ENCODE assay signal across 8 mouse cellular contexts in the genomic region with DNA sequence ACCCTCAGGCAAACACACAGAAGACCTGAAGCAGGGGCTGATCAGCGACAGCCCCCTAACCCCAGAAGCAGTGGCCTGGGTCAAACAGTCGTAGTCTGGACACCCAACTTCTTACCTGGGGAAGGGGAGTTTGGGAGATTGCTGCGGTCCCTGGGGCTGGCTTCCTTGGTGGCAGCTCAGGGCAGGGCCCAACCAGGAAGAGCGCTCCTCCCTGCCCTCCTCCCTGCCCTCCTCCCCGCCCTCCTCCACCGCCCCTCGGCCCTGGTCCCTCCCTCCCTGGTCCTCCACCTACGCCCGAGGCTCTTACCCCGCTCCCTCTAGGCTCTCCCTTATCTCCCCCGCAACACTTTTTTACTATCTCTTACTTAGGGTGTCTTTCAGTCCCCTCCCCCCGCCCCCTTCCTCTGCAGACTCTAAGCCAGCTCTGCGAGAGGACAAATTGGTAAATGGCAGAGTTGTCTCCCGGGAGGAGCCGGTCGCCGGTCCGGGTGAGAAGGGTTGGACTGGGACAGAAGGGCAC. TPM values are rescaled to one million over a fixed set of nuclear protein-coding genes. Genes with fewer than 3 reads are reported as not detected.
DNase-seq lines count a peak whose midpoint lies in the region; ATAC-seq and TF ChIP-seq lines count a peak whose summit lies in the region.

No protein-coding gene starts in this region.

- peak; percentile 38; the same call in 1 of the 2 replicates for ATAC-seq in forebrain, embryonic 15.5 days (replicated peaks)
- ATAC-seq in hindbrain, embryonic 13.5 days (ENCODE audit: low FRiP score): peak; percentile 63
- ATAC-seq in liver, embryonic 11.5 days (replicated peaks; ENCODE audit: low FRiP score): peak; percentile 95
- ATAC-seq in monocyte, adult 5-6 weeks (replicated peaks; ENCODE audit: insufficient number of reproducible peaks, low FRiP score, low TSS enrichment, poor library complexity, severe bottlenecking): 0 out of 2 replicates have a peak, but pooled peaks have one; percentile 30

- peak overlapping the region; percentile 71 for H3K4me3 ChIP-seq in left cerebral cortex, adult 2 months
- peak overlapping the region; percentile 47 for H3K4me3 ChIP-seq in forebrain, embryonic 15.5 days
- H3K4me3 ChIP-seq in hindbrain, embryonic 13.5 days: peak overlapping the region; percentile 50
- peak overlapping the region; percentile 56 for H3K4me3 ChIP-seq in liver, embryonic 11.5 days (ENCODE audit: low read depth, low read length)

- H3K4me2 ChIP-seq in forebrain, embryonic 15.5 days (replicated peaks): peak overlapping the region; percentile 89
- H3K4me2 ChIP-seq in hindbrain, embryonic 13.5 days: peak overlapping the region; percentile 80
- peak overlapping the region; percentile 93 for H3K4me2 ChIP-seq in liver, embryonic 11.5 days

- intact Hi-C loops in left cerebral cortex, adult 2 months (cut with DNase I): loop anchor here (2.0 kb wide), 1 partner anchor 90 kb away; a partner anchor contains a TSS
- intact Hi-C loops in left cerebral cortex, postnatal 25 days (cut with DNase I): loop anchor here (2.0 kb wide), 1 partner anchor 90 kb away; a partner anchor contains a TSS

- TF ChIP-seq CTCF in left cerebral cortex, adult 2 months (IDR thresholded peaks at IDR 0.05): no peak

- H3K27me3 ChIP-seq in forebrain, embryonic 15.5 days: peaks cover 25% of the 10 kb centered on the region
- H3K27me3 ChIP-seq in hindbrain, embryonic 13.5 days: peaks cover 46% of the 10 kb centered on the region
- 0 out of 2 replicates have a peak, but pooled peaks cover 4% of the 10 kb centered on the region for H3K27me3 ChIP-seq in liver, embryonic 11.5 days (replicated peaks; ENCODE audit: control insufficient read depth, insufficient read depth, low read length)

- H3K9ac ChIP-seq in forebrain, embryonic 15.5 days (replicated peaks): peak overlapping the region; percentile 52
- peak overlapping the region; percentile 76 for H3K9ac ChIP-seq in hindbrain, embryonic 13.5 days
- H3K9ac ChIP-seq in liver, embryonic 11.5 days (ENCODE audit: low read depth, low read length): peak overlapping the region; percentile 81

- DNase-seq in left cerebral cortex, adult 2 months (ENCODE audit: extremely low spot score in 1 of 2, low spot score in 2 of 2): no peak
- DNase-seq in left cerebral cortex, postnatal 25 days (ENCODE audit: low spot score in 2 of 2): no peak
- peak; percentile 44 for DNase-seq in cerebellum, adult 11-12 months
- peak; percentile 82 for DNase-seq in liver, embryonic 11.5 days (ENCODE audit: low spot score)
- DNase-seq in thymus, postnatal 4 days: peak; percentile 72

- peaks cover 10% of the 10 kb centered on the region for H3K4me1 ChIP-seq in forebrain, embryonic 15.5 days
- H3K4me1 ChIP-seq in hindbrain, embryonic 13.5 days (replicated peaks): peaks cover 22% of the 10 kb centered on the region
- peaks cover 35% of the 10 kb centered on the region for H3K4me1 ChIP-seq in liver, embryonic 11.5 days (replicated peaks; ENCODE audit: control insufficient read depth, insufficient read depth, low read length)

- no peaks in the 10 kb centered on the region for H3K9me3 ChIP-seq in forebrain, embryonic 15.5 days
- H3K9me3 ChIP-seq in hindbrain, embryonic 13.5 days: no peaks in the 10 kb centered on the region
- no peaks in the 10 kb centered on the region for H3K9me3 ChIP-seq in liver, embryonic 11.5 days (ENCODE audit: control insufficient read depth, low read length)

- H3K27ac ChIP-seq in left cerebral cortex, adult 2 months: peak overlapping the region; percentile 95
- no peak overlapping the region for H3K27ac ChIP-seq in forebrain, embryonic 15.5 days (replicated peaks)
- H3K27ac ChIP-seq in hindbrain, embryonic 13.5 days: no peak overlapping the region
- peak overlapping the region; percentile 93 for H3K27ac ChIP-seq in liver, embryonic 11.5 days (ENCODE audit: low read depth, low read length)

- H3K36me3 ChIP-seq in forebrain, embryonic 15.5 days: no peaks in the 10 kb centered on the region
- H3K36me3 ChIP-seq in hindbrain, embryonic 13.5 days: no peaks in the 10 kb centered on the region
- no peaks in the 10 kb centered on the region for H3K36me3 ChIP-seq in liver, embryonic 11.5 days (ENCODE audit: control insufficient read depth, insufficient read depth, low read length)

- 3% methylated on average over 18 of the region's 18 CpGs for WGBS in forebrain, embryonic 15.5 days
- under 1% methylated on average over 18 of the region's 18 CpGs for WGBS in hindbrain, embryonic 13.5 days
- 2% methylated on average over 18 of the region's 18 CpGs for WGBS in liver, embryonic 11.5 days

RNA-seq across cellular contexts. Expression of a gene that starts 0.6 kb away (rescaled TPM):
- total RNA-seq in left cerebral cortex, adult 2 months (2021): 10 to 100 TPM; 20.8 to 23.1 TPM
- total RNA-seq in left cerebral cortex, postnatal 25 days (2021): 10 to 100 TPM; 17.5 to 18.5 TPM
- polyA plus RNA-seq in forebrain, embryonic 15.5 days (2015; fragmentation: Nextera tagmentation; extraction: Ambion mirVana): 1.6 and 1.8 TPM in 2 replicates
- 3.3 and 4.7 TPM in 2 replicates for polyA plus RNA-seq in hindbrain, embryonic 13.5 days (2015; fragmentation: Nextera tagmentation; extraction: Ambion mirVana)
- 25.2 and 25.8 TPM in 2 replicates for polyA plus RNA-seq in liver, embryonic 11.5 days (2014; fragmentation: Nextera tagmentation; extraction: Ambion mirVana)
- total RNA-seq in monocyte, adult 5-6 weeks (2017): 45.8 to 78.2 TPM (median 59.2 TPM) in 3 replicates

RNA-seq across cellular contexts. Expression of a gene that starts 29.1 kb away (rescaled TPM):
- not detected for total RNA-seq in left cerebral cortex, adult 2 months (2021)
- total RNA-seq in left cerebral cortex, postnatal 25 days (2021): not detected
- not detected in 2 replicates for polyA plus RNA-seq in forebrain, embryonic 15.5 days (2015; fragmentation: Nextera tagmentation; extraction: Ambion mirVana)
- polyA plus RNA-seq in hindbrain, embryonic 13.5 days (2015; fragmentation: Nextera tagmentation; extraction: Ambion mirVana): not detected in 2 replicates
- not detected in 2 replicates for polyA plus RNA-seq in liver, embryonic 11.5 days (2014; fragmentation: Nextera tagmentation; extraction: Ambion mirVana)
- not detected in 3 replicates for total RNA-seq in monocyte, adult 5-6 weeks (2017)

RNA-seq across cellular contexts. Expression of a gene that starts 31.3 kb away (rescaled TPM):
- total RNA-seq in left cerebral cortex, adult 2 months (2021): 10 to 100 TPM; 45.7 to 45.8 TPM
- 10 to 100 TPM; 45.4 to 49.5 TPM for total RNA-seq in left cerebral cortex, postnatal 25 days (2021)
- 25.7 and 26.5 TPM in 2 replicates for polyA plus RNA-seq in forebrain, embryonic 15.5 days (2015; fragmentation: Nextera tagmentation; extraction: Ambion mirVana)
- 30.6 and 33.0 TPM in 2 replicates for polyA plus RNA-seq in hindbrain, embryonic 13.5 days (2015; fragmentation: Nextera tagmentation; extraction: Ambion mirVana)
- 30.7 and 33.7 TPM in 2 replicates for polyA plus RNA-seq in liver, embryonic 11.5 days (2014; fragmentation: Nextera tagmentation; extraction: Ambion mirVana)
- 7.7 to 16.8 TPM (median 11.2 TPM) in 3 replicates for total RNA-seq in monocyte, adult 5-6 weeks (2017)

RNA-seq across cellular contexts. Expression of a gene that starts 42.5 kb away (rescaled TPM):
- total RNA-seq in left cerebral cortex, adult 2 months (2021): 10 to 100 TPM; 40.9 to 41.3 TPM
- 10 to 100 TPM; 45.1 to 47.0 TPM for total RNA-seq in left cerebral cortex, postnatal 25 days (2021)
- 71.5 and 72.4 TPM in 2 replicates for polyA plus RNA-seq in forebrain, embryonic 15.5 days (2015; fragmentation: Nextera tagmentation; extraction: Ambion mirVana)
- polyA plus RNA-seq in hindbrain, embryonic 13.5 days (2015; fragmentation: Nextera tagmentation; extraction: Ambion mirVana): 64.6 and 68.9 TPM in 2 replicates
- 84.5 and 93.9 TPM in 2 replicates for polyA plus RNA-seq in liver, embryonic 11.5 days (2014; fragmentation: Nextera tagmentation; extraction: Ambion mirVana)
- total RNA-seq in monocyte, adult 5-6 weeks (2017): 10.1 to 30.8 TPM (median 29.6 TPM) in 3 replicates

RNA-seq across cellular contexts. Expression of a gene that starts 42.6 kb away (rescaled TPM):
- total RNA-seq in left cerebral cortex, adult 2 months (2021): 100 to 1,000 TPM; 663 to 678 TPM
- total RNA-seq in left cerebral cortex, postnatal 25 days (2021): 100 to 1,000 TPM; 593 to 625 TPM
- 582 and 618 TPM in 2 replicates for polyA plus RNA-seq in forebrain, embryonic 15.5 days (2015; fragmentation: Nextera tagmentation; extraction: Ambion mirVana)
- 648 and 656 TPM in 2 replicates for polyA plus RNA-seq in hindbrain, embryonic 13.5 days (2015; fragmentation: Nextera tagmentation; extraction: Ambion mirVana)
- 1,022 and 1,135 TPM in 2 replicates for polyA plus RNA-seq in liver, embryonic 11.5 days (2014; fragmentation: Nextera tagmentation; extraction: Ambion mirVana)
- 2,354 to 3,035 TPM (median 2,719 TPM) in 3 replicates for total RNA-seq in monocyte, adult 5-6 weeks (2017)

Comparison
In these comparisons a context has a peak if more than half of its experiments do, and no peak if none do; other contexts are left out.
1. DNase-seq: peak in cerebellum, adult 11-12 months (single experiment), liver, embryonic 11.5 days (single experiment) and thymus, postnatal 4 days (single experiment); none in left cerebral cortex, adult 2 months (0 of 2) and left cerebral cortex, postnatal 25 days (0 of 2).
2. H3K27ac ChIP-seq: peak in left cerebral cortex, adult 2 months (single experiment) and liver, embryonic 11.5 days (single experiment); none in forebrain, embryonic 15.5 days (single experiment) and hindbrain, embryonic 13.5 days (single experiment).
3. ATAC-seq: peak in every context shown above with its lines; median percentile 95 in liver, embryonic 11.5 days; 63 in hindbrain, embryonic 13.5 days; 38 in forebrain, embryonic 15.5 days; 30 in monocyte, adult 5-6 weeks.
4. Peak in every context shown above with its lines, with median percentiles within 50 percentile points of each other: H3K4me3 ChIP-seq, H3K4me2 ChIP-seq and H3K9ac ChIP-seq.